Mouse (Mus musculus): ENCODE data around the gene Il1rap.

The Il1rap gene

GRCm38 (mm10) chr16:26581048-26581912 is at the start of gene Il1rap:
TSS of gene Il1rap (plus strand) at chr16:26581704.
- peak; percentile 87 to 90 for DNase-seq (ENCODE audit: low read depth in 2 of 2, low spot score in 2 of 2)

DNA sequence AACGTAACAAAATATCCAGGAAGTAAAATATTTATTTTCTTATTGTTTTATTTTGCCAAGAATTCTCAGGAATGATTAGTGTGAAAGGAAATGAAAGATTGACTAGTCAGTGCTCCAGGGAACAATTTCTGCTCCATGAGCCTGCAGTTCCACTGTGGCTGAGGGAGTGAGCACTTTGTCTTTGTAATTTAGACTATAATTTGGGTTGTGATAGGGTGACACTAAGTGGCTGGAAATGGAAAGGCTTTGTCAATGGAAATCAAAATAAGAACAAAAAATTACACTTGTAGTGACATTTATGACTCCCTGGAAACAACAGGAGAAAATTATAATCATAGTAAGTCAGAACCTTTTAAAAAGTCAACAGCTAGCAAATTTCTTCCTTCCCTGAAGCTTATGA is 49.2 kb upstream of the Il1rap start:
- no peak for DNase-seq (ENCODE audit: low read depth in 2 of 2, low spot score in 2 of 2)

DNA sequence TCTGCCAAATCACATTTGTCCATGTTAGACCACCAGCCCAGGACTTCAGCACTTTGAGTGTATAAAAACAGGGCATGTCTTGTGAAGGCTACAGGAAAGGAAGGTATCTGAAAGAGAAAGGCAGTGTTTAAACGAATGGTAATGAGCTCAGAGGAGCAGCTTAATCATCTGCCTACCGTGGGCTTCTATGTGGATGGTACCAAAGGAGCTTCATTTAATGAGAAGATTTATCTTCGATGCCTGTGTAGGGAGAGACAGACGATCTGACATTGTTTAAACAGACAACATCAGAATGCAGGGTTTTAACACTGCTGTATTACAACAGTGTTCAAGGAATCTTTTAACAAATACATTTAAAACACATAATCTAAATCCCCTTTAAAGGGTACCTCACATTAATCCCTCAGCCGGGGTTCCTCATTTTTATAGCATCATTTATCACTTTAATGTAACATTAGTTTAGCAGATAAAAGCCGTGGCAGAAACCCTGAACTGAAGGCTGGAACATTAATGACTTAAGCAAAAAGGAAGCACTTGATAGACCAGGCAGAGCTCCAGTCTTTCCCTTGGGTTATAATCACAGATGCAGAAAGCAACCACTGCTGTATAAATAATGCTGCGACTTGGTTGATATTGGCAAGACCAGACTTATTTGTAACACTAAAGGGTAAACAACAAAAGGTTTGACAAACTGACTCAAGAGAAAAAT is 35.2 kb upstream of the Il1rap start:
- DNase-seq (ENCODE audit: low read depth in 2 of 2, low spot score in 2 of 2), result no peak

DNA sequence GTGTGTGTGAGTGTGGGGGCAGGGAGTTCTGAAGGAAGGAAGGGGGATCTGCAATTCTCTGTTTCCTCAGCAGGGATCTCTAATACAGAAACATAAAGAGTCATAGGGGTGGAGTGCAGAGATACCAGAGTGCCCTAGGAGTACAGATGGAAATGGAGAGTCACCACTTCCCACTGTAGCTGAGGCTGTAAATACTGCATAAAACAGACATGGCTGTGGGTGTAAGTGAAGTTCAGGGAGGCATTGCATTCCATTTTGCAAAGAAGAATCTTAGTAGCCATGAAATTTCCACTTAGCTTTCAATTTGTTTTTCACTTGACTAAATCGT is 34.7 kb upstream of the Il1rap start:
- DNase-seq (ENCODE audit: low read depth in 2 of 2, low spot score in 2 of 2), result no peak

GRCm38 (mm10) chr16:26549221-26549620 is 32.3 kb upstream of the Il1rap start:
- no peak for DNase-seq (ENCODE audit: low read depth in 2 of 2, low spot score in 2 of 2)

DNA sequence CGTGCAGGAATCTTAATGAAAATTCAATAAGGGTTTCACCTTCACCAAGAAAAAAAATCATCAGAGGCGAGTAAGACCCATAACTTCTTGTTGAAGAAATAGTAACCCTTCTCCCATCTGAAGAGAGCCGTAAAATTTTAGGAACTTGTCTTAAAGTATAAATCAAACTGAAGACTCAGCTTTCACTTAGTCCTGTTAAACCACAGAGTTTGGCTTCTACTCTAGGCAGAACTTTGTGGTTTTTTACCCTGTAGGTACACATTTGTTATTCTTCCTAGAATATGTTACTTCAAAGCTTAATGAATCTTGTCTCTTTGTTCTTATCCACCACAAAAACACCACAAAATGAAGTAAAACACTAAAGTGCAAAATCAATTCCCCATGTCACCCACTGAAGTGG is 29.3 kb upstream of the Il1rap start:
- DNase-seq (ENCODE audit: low read depth in 2 of 2, low spot score in 2 of 2), result no peak

DNA sequence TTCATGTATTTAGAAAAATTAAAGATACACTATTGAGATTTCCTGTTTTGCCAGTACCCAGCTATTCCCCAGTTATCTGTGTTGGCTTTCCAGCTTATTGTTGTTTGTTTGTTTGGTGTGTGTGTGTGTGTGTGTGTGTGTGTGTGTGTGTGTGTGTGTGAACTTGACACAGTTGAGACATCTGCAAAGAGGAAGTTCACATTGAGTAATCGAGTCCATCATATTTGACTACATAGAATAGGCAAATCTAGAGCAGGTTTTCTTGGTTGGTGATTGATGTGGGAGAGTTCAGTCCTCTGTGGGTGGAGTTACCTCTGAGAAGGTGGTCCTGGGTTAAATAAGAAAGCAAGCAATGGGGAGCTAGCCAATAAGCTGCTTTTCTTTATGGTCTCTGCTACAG is 22.7 kb upstream of the Il1rap start:
- no peak for DNase-seq (ENCODE audit: low read depth in 2 of 2, low spot score in 2 of 2)

GRCm38 (mm10) chr16:26561743-26562142 is 19.8 kb upstream of the Il1rap start:
- DNase-seq (ENCODE audit: low read depth in 2 of 2, low spot score in 2 of 2), result no peak

DNA sequence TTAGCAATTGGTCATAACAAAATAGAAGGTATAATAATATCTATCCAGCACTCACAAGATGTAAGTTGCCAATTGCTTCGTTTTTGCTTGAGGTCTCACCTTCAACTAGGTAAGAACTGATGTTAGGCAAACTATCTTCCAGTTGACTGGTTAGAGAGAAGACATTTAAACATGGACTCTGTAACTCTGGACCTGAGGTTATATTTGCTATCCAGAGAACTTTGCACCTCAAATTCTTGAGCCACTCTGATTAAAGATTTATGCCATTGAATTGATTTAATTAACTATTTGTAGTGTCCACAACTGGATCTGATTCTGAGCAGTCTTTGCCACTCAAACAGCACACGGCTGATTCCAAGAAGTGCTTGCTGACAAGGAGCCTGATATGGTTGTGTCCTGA is 18.7 kb upstream of the Il1rap start:
- no peak for DNase-seq (ENCODE audit: low read depth in 2 of 2, low spot score in 2 of 2)

DNA sequence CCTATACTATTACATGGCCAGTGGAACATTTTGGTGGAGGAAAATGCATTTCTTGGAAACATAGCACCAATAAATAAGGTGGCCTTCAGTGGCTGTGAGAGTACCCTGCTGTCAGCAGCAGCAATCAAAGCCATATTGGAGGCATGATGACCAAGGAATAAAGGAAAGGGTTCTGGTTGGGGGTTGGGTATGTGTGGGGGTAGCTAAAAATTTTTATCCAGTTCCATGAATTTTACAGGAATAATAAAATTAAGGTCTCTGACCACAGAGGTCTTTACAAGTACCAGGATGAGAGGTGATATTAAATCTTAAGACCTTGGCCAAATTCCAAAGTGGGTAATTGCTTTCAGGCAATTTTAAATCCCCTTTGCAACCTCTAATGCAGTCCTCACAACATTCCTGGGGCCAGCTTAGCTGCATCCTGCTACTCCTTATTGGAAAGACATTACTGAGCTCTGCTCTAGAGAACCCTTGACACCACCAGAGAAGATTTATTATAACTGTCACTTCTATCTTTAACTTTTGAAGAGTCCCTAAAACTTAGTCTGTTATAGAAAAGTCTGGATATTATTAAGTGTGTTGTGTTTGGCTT is 12.0 kb upstream of the Il1rap start:
- DNase-seq (ENCODE audit: low read depth in 2 of 2, low spot score in 2 of 2), result no peak

DNA sequence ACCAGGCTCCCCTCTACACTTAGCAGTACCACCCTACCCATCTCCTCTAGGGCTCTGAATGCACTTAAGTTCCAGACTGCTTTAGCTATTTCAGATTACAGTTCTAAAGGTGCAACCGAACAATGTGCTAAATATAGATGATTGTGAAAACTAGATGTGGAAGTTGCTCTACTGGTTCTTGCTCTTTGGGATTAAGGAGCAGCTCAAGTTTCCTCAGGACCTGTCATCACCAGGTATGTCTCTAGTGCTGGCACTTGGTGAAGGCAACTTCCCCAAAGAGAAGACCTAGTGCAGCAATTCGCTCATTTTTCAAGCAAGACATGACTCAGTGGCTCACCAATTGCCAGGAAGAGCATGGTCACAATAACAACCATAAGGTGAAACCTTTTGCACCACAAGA is 9.7 kb upstream of the Il1rap start:
- DNase-seq (ENCODE audit: low read depth in 2 of 2, low spot score in 2 of 2), result no peak

GRCm38 (mm10) chr16:26574173-26574572 is 7.3 kb upstream of the Il1rap start:
- DNase-seq (ENCODE audit: low read depth in 2 of 2, low spot score in 2 of 2), result no peak

DNA sequence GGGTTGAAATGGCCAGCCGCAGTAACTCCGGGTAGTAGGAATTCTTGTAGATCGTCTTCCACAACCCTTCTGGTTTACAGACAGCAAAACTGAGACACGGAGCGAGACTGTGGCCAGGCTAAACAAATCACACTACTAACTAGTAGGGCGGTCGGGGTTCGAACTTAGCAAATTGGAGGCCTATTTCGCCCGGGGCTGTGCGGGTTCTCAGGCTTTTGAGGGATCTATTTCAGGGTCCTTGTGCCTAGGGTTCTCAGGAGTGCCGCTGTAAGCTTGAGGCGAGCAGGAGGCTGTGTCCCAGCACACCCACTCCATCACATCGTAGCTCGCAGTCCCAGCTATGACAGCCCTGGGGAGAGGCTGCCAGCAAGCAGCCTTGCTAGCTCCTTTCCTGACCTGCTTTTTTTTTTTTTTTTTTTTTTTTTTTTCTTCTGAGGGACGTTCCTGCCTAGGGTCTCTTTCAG is 441 bp downstream of the Il1rap start:
- DNase-seq (ENCODE audit: low read depth in 2 of 2, low spot score in 2 of 2), result no peak

DNA sequence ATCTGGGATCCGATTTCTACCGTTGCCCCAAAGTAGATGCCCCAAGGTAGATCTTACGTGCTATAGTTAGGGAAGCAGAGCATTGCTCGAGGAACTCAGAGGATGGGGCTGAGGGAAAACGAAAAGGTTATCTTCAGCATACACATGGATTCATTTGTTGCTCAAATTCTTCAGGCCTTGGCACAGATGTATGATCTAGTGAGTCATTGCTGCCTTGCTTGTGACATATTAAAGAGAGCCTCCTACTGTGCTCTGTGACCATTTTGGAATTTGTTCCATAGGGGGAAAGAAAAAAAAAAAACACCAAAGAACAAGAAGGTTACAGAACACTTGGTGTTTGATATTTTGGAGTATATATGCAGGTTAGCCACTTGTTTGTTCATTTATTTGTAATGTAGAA is 4.3 kb downstream of the Il1rap start:
- no peak for DNase-seq (ENCODE audit: low read depth in 2 of 2, low spot score in 2 of 2)

DNA sequence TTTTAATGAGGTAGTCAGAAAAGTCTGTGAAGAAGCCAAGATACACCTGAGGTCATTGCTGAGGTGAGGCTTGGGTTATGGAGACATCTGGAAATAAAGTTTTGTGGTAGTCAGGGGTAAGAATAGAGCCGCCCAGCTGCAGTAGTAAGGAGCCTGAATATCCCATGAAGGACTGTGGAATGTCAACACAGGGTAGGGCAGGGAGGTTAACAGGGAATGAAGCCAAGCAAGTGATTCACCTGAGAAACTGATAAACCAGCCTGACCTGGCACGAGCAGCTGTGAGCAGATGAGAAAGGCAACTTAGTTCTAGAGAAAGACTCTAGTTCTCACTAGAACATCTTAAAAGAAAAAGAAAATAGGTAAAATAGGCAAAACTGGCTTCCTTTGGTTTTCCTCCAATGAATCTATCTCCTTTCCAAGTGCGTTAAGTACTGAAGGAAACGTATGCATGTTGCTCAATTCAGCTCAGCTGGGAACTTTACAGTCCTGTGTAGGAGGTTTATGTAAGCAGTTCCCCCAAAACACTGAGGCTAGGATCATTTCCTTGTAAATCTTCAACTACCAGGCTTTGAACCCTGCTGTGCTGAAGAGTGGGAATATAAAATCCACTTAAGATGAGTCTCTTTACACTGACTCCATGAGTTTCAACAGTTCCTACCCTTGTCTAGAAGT is 9.5 kb downstream of the Il1rap start:
- DNase-seq (ENCODE audit: low read depth in 2 of 2, low spot score in 2 of 2), result no peak

DNA sequence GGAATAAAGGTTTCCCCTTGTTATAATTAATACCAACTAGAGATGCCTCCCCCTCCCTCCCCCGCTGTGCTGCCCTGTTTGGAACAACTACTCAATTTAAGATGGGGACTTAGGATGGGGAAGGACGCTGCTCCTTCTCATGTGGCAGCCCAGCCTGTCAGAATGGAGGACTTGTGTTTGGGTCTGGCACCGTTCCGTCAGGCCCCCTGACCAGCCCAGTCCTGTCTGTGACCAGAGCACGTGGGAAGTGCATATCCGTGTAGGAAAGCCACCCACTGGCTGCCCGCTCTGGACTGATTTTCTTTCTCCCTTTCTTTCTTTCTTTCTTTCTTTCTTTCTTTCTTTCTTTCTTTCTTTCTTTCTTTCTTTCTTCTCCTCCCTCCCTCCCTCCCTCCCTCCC is 14.9 kb downstream of the Il1rap start:
- DNase-seq (ENCODE audit: low read depth in 2 of 2, low spot score in 2 of 2), result no peak

DNA sequence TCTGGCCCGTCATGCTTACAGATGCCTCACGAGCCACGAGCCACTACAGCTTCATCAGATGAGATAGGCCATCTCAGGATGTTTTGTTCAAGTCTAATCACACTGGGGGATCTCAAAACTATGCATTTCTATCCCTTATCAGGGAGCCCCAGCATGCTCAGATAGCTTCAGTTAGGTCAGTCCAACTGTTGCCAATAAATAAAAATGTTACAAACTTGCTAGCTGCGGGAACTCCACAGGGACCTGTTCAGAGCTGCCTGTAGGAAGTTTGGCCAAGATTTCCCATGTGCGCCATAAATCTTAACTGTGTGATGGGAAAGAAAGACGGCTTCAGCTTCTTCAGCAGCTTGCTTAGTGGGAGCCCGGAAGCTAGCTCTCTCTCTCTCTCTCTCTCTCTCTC is 15.8 kb downstream of the Il1rap start:
- no peak for DNase-seq (ENCODE audit: low read depth in 2 of 2, low spot score in 2 of 2)

GRCm38 (mm10) chr16:26598591-26598990 is 17.1 kb downstream of the Il1rap start:
- no peak for DNase-seq (ENCODE audit: low read depth in 2 of 2, low spot score in 2 of 2)

DNA sequence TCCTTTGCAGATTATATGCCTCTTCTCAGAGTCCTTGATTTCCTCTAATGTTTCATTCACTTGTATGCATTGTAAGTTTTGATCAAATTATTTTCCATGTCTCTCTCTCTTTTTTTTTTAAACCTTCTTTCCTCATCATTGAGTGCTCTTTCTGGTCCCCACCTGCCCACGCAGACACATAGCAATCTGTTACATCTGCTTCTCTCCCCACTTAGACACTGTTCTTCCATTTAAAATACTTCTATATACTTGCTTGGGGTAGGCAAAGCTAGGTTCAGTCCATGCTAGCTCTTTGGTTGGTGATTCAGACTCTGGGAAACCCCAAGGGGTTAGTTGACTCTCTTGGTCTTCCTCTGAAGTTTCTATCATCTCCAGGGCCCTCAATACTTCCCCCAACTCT is 20.0 kb downstream of the Il1rap start:
- DNase-seq (ENCODE audit: low read depth in 2 of 2, low spot score in 2 of 2), result no peak

- DNase-seq (ENCODE audit: low read depth in 2 of 2, low spot score in 2 of 2), result no peak
Measured at GRCm38 (mm10) chr16:26604621-26605020, 23.1 kb downstream of the Il1rap start.

DNA sequence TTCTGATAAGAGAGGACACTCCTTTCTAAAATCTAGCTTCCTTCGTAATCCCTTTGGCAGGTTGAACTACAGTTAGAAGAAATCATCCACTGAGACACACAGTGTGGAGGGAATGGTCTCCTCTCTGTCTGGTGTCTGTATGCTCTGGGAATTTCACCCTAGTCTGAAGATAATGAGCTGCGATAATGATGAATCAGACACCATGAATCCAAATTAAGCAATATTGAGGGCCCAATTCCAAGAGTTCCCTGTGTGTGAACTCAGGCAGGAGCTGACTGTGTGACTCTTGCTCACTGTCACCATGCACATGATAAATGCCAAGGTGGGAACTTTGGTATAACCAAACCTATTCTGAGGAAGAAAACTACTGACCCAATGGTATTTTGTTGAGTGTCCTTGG is 26.5 kb downstream of the Il1rap start:
- DNase-seq (ENCODE audit: low read depth in 2 of 2, low spot score in 2 of 2), result no peak

- no peak for DNase-seq (ENCODE audit: low read depth in 2 of 2, low spot score in 2 of 2)
Measured at GRCm38 (mm10) chr16:26610508-26610907, 29.0 kb downstream of the Il1rap start.
